Comparison of ENCODE assay signal across 8 mouse cellular contexts in the genomic region with DNA sequence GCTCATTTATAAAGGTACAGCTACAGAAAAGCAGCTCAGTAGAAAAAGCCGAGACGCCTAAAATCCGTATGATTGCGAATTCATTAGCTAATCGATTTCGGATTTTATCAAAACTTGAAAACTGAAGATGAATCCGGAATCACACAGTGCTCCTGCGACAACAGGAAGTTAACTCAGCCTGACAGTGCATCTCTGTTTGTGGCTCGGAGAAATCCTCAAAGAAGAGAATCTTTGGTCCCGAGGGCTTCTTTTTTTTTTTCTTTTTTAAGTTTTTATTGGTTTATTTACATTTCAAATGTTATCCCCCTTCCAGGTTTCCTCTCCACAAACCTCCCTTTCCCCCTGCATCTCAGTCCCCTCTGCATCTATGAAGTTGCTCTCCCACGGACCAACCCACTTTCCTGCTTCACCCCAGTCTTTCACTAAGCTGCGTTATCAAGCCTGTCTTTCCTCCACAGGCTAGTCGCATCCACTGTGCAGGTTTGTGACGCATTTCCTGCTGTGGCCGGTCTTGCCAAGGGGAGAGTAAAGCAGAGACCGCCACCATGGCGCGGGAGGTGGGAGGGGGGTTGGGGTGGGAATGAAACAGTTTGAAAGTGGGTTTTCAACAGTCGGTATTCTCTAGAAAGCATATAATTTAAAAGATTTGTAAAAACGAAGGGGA.
A peak's percentile ranks its signal among the peaks of the same experiment; 100 is the strongest.
DNase-seq lines count a peak whose midpoint lies in the region; ATAC-seq and TF ChIP-seq lines count a peak whose summit lies in the region.
"Not testable (repeated sequence)": the region's sequence is repeated elsewhere in the genome, so short reads cannot be mapped to it uniquely, and the experiment has no call there.

No protein-coding gene starts in this region.

- not testable (repeated sequence) for TF ChIP-seq CTCF in cerebellum, adult 2 months (IDR thresholded peaks at IDR 0.05; ENCODE audit: borderline replicate concordance, insufficient read depth, low read depth, low read length); left cerebral cortex, adult 2 months (IDR thresholded peaks at IDR 0.05)

- H3K27me3 ChIP-seq in cerebellum, adult 2 months (ENCODE audit: control insufficient read depth, insufficient read depth, low read length); embryonic facial prominence, embryonic 14.5 days (replicated peaks; ENCODE audit: control insufficient read depth, insufficient read depth, low read length); heart, embryonic 10.5 days (ENCODE audit: insufficient read depth, poor library complexity, severe bottlenecking); intestine, embryonic 15.5 days (replicated peaks); lung, embryonic 15.5 days; neural tube, embryonic 13.5 days: not testable (repeated sequence)

- peak overlapping the region; percentile 36 for H3K4me3 ChIP-seq in cerebellum, adult 2 months (replicated peaks; ENCODE audit: insufficient read depth, low read depth, low read length)
- peak overlapping the region; percentile 22; the same call in 1 of the 2 replicates for H3K4me3 ChIP-seq in embryonic facial prominence, embryonic 14.5 days (ENCODE audit: low read depth, low read length)
- H3K4me3 ChIP-seq in heart, embryonic 10.5 days: peak overlapping the region; percentile 33; the same call in 1 of the 2 replicates
- H3K4me3 ChIP-seq in intestine, embryonic 15.5 days (replicated peaks): 0 out of 2 replicates have a peak overlapping the region, but pooled peaks have one; percentile 11
- H3K4me3 ChIP-seq in left cerebral cortex, adult 2 months: not testable (repeated sequence)
- H3K4me3 ChIP-seq in lung, embryonic 15.5 days: peak overlapping the region; percentile 19
- peak overlapping the region; percentile 24 for H3K4me3 ChIP-seq in neural tube, embryonic 13.5 days

- H3K9me3 ChIP-seq in embryonic facial prominence, embryonic 14.5 days (ENCODE audit: control insufficient read depth, low read length); heart, embryonic 10.5 days; intestine, embryonic 15.5 days; lung, embryonic 15.5 days; neural tube, embryonic 13.5 days: not testable (repeated sequence)

- not testable (repeated sequence) for H3K36me3 ChIP-seq in embryonic facial prominence, embryonic 14.5 days (ENCODE audit: control insufficient read depth, insufficient read depth, low read length); heart, embryonic 10.5 days; intestine, embryonic 15.5 days; lung, embryonic 15.5 days; neural tube, embryonic 13.5 days

- not testable (repeated sequence) for H3K27ac ChIP-seq in cerebellum, adult 2 months (ENCODE audit: insufficient read depth, low read length); embryonic facial prominence, embryonic 14.5 days (replicated peaks; ENCODE audit: low read depth, low read length); heart, embryonic 10.5 days; intestine, embryonic 15.5 days; left cerebral cortex, adult 2 months; lung, embryonic 15.5 days; neural tube, embryonic 13.5 days (replicated peaks)

- TF ChIP-seq POLR2A in cerebellum, adult 2 months (IDR thresholded peaks at IDR 0.05; ENCODE audit: borderline replicate concordance, insufficient read depth, low read length): not testable (repeated sequence)

- WGBS in cerebellum, adult 2 months: 48% methylated on average over 20 of the region's 20 CpGs
- 53% methylated on average over 20 of the region's 20 CpGs for WGBS in embryonic facial prominence, embryonic 14.5 days
- 51% methylated on average over 20 of the region's 20 CpGs for WGBS in heart, embryonic 10.5 days
- 53% methylated on average over 20 of the region's 20 CpGs for WGBS in intestine, embryonic 15.5 days
- 36% methylated on average over 20 of the region's 20 CpGs for WGBS in lung, embryonic 15.5 days
- 50% methylated on average over 20 of the region's 20 CpGs for WGBS in neural tube, embryonic 13.5 days

- intact Hi-C loops in left cerebral cortex, adult 2 months (cut with DNase I): loop anchor here (5.0 kb wide), 1 partner anchor 111 kb away; no protein-coding TSS in a partner anchor

- not testable (repeated sequence) for H3K9ac ChIP-seq in embryonic facial prominence, embryonic 14.5 days (ENCODE audit: low read depth, low read length); intestine, embryonic 15.5 days; lung, embryonic 15.5 days; neural tube, embryonic 13.5 days

- peak; percentile 32 to 44 for DNase-seq in cerebellum, adult 2 months
- peak; percentile 27 for DNase-seq in embryonic facial prominence, embryonic 14.5 days (ENCODE audit: low spot score)
- DNase-seq in heart, embryonic 10.5 days (ENCODE audit: low spot score): not testable (repeated sequence)
- peak; percentile 42 to 50 for DNase-seq in left cerebral cortex, adult 2 months (ENCODE audit: extremely low spot score in 1 of 2, low spot score in 2 of 2)
- DNase-seq in telencephalon, adult 2 months (ENCODE audit: low read depth, low spot score): peak; percentile 74

- not testable (repeated sequence) for H3K4me1 ChIP-seq in cerebellum, adult 2 months (ENCODE audit: control insufficient read depth, insufficient read depth, low read length); embryonic facial prominence, embryonic 14.5 days (ENCODE audit: control insufficient read depth, insufficient read depth, low read length); heart, embryonic 10.5 days; intestine, embryonic 15.5 days (replicated peaks); lung, embryonic 15.5 days; neural tube, embryonic 13.5 days (replicated peaks)

- not testable (repeated sequence) for ATAC-seq in embryonic facial prominence, embryonic 14.5 days (ENCODE audit: low read depth); lung, embryonic 15.5 days (ENCODE audit: borderline replicate concordance, extremely low read depth, low FRiP score, low TSS enrichment)
- 0 out of 2 replicates have a peak, but pooled peaks have one; percentile 62 for ATAC-seq in intestine, embryonic 15.5 days
- peak; percentile 89 for ATAC-seq in neural tube, embryonic 13.5 days (ENCODE audit: low read depth)

- H3K4me2 ChIP-seq in embryonic facial prominence, embryonic 14.5 days (ENCODE audit: low read depth, low read length): peak overlapping the region; percentile 37
- H3K4me2 ChIP-seq in intestine, embryonic 15.5 days (replicated peaks): peak overlapping the region; percentile 48
- H3K4me2 ChIP-seq in lung, embryonic 15.5 days: peak overlapping the region; percentile 45
- H3K4me2 ChIP-seq in neural tube, embryonic 13.5 days: peak overlapping the region; percentile 41
